Mouse (Mus musculus): Measurements from ENCODE around the gene Gas2l2.

Gene Gas2l2

GRCm38 (mm10) chr11:83443824-83444223, 14.6 kb upstream of the Gas2l2 start:
- DNase-seq (ENCODE audit: low read depth) = no peak

DNA sequence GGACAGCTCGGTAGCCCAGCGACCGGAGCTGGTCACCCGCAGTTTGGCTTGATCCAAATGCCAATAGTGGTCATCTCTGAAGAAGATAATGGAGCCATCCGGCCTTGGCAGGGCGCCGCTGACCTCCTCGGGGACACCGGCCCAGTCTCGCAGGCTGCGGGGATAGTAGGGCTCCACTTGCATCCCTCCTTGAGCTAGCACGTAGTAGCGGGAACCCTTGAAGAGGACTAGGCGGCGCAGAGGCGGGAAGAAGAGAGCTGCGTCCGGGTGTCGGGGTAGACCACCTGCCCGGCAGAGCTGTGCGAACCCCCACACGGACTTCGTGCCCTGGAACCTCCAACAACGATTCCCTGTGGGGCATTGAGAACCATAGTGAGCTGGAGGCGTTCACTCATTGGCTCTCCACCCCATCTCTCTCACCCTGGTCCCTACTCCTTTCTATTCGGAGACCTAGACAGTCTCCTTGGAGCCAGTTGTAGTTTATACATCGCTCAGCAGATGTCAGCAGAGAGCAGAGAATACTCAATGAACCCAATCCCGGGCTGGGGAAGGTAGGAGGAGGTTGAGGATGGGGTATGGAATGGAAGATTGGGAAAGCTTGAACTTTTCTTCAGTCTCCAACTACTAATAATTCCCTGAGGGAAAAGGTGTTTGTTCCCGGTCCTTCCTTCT, 13.5 kb upstream of the Gas2l2 start:
- DNase-seq (ENCODE audit: low read depth) = peak; percentile 77

DNA sequence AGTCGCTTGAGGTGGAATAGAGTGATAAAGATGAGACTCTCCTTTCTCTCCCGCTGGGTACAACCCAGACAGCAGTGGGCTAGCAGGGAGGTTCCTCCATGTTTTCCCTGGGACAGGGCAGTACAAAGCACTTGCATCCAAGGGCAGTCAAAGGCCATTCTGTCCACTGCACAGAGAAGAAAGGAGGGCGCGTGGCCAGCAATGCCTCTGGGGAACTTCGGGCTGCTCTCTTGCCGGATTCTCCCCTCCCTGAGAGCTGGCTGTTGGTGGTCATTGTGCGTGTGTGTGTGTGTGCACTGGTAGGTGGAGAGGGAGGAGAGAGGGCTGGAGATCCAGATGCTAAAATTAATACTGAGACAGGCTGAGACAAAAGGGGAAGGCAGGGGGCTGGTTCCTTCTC, 12.0 kb upstream of the Gas2l2 start:
- DNase-seq (ENCODE audit: low read depth) = no peak

DNA sequence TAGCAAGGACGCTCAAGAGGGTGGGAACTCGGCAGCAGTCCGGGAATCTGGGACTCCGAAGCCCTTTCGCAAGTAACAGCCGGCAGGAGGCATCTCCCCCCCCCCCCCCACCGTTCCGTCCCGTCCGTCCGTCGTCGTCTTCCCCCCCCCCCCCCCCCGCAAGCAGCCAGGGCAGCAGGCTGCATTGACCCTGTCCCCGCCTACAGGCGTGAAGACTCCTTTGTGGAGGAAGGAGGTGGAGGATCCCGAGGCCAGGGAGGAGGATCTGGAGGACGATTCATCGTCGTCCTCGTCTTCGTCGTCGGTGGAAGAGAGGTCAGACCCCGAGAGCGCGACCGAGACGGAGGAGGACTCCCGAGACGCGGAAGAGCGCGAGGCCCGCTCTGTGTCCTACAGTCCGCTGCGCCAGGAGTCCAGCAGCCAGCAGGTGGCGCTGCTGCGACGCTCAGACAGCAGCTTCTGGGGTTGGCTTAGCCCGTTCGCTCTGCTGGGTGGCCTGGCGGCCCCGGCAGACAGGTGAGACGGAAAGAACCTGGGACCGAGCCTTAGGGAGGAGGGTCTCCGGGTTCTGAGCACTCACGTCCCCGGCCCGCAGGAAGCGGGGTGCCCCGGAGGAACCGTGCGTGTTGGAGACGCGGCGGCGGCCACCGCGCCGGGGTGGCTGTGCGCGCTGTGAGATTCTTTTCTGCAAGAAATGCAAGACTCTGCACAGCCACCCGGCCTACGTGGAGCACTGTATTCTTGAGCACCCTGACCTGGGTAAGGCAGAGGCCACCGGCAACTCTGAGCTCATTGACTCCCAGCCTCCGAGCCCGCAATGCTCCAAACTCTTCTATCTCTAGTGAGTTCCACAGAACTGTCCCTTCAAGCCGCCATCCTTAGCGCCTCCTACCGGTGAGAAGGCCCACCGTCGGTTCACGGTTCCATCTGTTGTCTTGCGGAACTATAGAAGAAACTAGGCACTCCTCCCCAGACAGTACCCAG, 11.1 kb upstream of the Gas2l2 start:
- peak; percentile 95 for DNase-seq (ENCODE audit: low read depth)

GRCm38 (mm10) chr11:83439426-83440060, 10.3 kb upstream of the Gas2l2 start:
- DNase-seq (ENCODE audit: low read depth) = no peak

DNA sequence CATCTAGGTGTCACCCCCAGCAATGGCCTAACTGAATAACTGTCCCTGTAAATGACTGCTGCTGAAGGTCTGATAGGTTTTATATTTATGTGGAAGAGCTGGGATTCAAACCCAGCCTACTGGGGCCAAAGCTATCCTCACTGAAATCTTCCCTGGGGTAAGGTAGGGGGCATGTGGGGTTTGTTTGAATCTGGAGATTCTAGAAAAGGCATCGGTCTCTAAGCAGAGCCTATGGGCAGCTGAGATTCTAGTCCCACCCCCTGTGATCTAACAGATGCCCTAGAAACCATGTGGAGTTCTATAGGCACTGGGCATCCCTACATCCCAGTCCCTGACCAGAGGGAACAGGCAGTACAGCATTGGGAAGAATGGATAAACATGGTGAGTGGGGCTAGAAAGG, 8.1 kb upstream of the Gas2l2 start, which contains the start of gene 1700020L24Rik:
Gene 1700020L24Rik (plus strand): TSS at position 301 of the 400 bp plus-strand sequence.
- DNase-seq (ENCODE audit: low read depth) = no peak

GRCm38 (mm10) chr11:83432533-83432932, 3.3 kb upstream of the Gas2l2 start:
- DNase-seq (ENCODE audit: low read depth) = no peak

DNA sequence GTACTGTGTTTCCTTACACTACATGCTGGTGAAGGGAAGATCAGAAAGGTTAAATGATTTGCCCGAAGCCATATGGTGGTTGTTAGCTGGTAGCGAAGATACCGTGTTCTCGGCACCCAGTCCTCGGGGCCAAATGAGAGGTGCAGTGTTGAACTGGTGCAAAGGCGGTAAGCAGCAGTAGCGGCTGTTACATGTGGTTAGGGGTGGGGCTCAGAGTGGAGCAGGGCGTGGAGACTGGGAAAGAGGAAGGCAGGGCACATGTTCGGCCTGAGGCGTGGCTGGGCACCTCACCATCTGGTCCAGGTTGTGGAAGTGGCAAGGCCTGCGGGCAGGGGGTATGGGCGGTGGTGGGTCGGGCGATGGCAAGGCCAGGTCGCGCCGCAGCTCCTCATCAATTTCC, 2.3 kb downstream of the Gas2l2 start:
- no peak for DNase-seq (ENCODE audit: low read depth)

DNA sequence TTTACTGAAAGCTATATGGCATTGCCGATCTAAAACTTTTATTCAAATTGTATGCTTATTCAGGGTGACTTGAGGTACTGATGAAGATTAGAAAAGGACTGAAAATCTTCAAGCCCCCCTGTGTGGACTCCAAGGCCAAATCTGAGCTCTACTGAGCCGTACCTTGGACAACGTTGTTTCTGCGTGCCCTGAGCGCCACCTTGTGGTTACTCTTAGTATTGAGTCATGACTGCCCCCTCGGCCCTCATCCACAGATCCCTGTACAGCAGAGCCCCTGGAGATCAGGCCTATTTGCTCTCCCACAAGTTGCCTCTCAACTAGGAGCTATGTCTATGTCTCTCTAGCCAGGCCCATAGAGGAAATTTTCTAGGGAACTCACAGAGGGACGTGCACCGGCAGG, 4.6 kb downstream of the Gas2l2 start:
- peak; percentile 62 for DNase-seq (ENCODE audit: low read depth)

- DNase-seq (ENCODE audit: low read depth) = peak; percentile 78
Measured at GRCm38 (mm10) chr11:83421305-83421704, 8.0 kb downstream of the Gas2l2 start.

DNA sequence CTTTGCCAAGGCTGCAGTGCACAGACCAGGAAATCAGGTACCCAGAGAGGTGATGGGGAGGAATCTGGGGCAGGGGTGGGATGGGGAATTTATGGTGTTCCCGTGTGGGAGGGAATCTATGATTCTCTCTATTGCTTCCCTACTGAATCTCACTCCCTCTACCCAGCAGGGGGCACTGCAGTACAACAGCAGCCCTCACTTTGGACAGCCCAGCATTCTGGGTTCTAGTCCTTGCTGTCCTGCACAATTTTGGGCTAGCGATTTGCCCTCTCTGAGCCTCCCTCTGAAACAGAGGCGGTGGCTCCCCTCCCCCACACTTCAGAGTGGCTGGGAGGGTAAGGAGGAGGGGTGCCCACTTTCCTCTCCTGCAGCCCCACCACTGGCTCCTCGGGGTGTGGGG, 8.9 kb downstream of the Gas2l2 start:
- no peak for DNase-seq (ENCODE audit: low read depth)

DNA sequence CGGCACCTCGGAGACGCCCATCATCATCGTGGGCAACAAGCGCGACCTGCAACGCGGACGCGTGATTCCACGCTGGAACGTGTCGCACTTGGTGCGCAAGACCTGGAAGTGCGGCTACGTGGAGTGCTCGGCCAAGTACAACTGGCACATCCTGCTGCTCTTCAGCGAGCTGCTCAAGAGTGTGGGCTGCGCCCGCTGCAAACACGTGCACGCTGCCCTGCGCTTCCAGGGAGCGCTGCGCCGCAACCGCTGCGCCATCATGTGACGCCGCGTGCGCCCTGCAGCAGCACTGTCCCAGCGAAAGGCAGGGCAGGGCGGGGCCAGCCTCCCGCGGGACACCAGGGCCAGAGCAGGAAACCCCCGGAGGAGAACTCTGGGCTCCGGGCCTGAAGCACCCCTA, 10.7 kb downstream of the Gas2l2 start:
- DNase-seq (ENCODE audit: low read depth) = no peak

DNA sequence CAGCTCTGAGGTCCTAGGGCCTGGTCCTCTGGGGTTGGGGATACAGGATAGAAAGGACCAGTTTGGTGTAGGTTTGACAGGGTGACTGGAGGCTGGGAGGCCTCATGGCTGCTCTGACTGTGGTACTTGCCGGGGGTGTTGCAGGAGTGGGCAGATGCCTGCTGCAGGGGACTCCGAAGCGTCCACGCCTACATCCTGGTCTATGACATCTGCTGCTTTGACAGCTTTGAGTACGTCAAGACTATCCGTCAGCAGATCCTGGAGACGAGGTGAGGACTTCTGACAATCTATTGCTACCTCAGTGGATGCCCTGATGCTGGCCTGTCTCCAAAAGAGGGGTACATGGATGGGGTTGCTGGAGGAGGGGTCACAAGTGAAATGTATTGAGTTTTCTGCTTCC, 11.5 kb downstream of the Gas2l2 start:
- no peak for DNase-seq (ENCODE audit: low read depth)

DNA sequence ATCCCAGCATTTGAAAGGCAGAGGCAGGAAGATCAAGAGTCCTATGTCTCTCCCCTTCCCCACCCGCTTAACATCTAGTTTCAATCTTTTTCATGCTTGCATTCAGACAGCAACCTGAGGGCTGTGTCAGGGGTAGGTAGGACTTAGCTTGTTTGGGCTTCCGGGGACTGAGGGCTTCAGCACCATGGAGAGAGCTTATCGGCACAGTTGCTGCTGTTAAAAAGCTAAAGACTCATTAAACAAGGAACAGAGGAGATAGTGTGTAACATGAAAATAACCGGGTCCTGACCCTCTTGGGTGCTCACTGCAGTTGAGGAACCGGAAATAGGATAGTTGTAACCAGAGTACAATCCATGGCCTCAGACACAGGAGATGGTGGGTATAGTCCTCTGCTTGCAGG, 12.2 kb downstream of the Gas2l2 start:
- DNase-seq (ENCODE audit: low read depth) = peak; percentile 78

GRCm38 (mm10) chr11:83410510-83410909, 18.7 kb downstream of the Gas2l2 start:
- no peak for DNase-seq (ENCODE audit: low read depth)

DNA sequence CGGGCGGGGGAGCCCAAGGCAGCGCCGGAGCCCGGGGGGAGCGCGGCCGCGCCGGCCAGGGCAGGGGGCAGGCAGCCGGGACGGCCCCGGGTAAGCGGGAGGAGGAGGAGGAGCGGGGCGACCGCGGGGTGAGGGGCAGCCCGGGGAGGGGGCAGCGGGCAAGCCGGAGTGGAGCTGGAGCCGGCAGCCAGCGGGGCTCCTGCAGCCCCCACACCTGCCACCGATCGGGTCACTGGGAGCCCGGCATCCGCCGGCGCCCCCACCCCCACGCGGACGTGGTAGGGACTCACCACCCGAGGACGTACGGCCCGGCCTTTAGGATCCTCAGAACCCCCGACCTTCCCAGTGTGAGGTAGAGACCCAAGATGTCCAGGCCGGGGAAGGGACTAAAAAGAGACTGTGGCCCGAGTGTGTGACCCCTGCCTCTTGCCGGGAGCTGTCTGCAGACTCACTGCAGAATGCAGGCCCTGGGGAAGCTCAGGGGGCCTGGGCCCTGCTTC, 19.4 kb downstream of the Gas2l2 start:
- no peak for DNase-seq (ENCODE audit: low read depth)

- DNase-seq (ENCODE audit: low read depth) = no peak
Measured at GRCm38 (mm10) chr11:83409087-83409754, 20.0 kb downstream of the Gas2l2 start, which contains the start of gene Rasl10b. Gene Rasl10b (plus strand): TSS chr11:83409137.

GRCm38 (mm10) chr11:83408242-83408641, 21.0 kb downstream of the Gas2l2 start:
- DNase-seq (ENCODE audit: low read depth) = no peak

- DNase-seq (ENCODE audit: low read depth) = no peak
Measured at GRCm38 (mm10) chr11:83406391-83406790, 22.9 kb downstream of the Gas2l2 start.

- no peak for DNase-seq (ENCODE audit: low read depth)
Measured at GRCm38 (mm10) chr11:83403787-83404186, 25.5 kb downstream of the Gas2l2 start.

GRCm38 (mm10) chr11:83398724-83399123, 30.5 kb downstream of the Gas2l2 start:
- no peak for DNase-seq (ENCODE audit: low read depth)

DNA sequence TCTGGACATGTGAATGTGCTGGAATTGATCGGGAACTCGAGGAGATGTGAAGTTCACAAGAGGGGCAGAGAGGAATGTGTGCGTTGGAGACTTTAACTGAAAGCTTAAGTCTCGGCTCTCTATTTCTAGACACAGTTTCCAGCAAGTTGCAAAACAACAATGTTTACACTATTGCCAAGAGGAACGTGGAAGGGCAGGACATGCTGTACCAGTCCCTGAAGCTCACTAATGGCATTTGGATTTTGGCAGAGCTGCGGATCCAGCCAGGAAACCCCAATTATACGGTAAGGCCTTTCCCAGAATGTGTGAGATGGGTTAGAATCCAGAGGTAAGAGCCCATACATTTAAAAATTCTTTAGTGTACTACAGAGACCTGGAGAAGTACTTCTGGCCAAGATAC, 31.6 kb downstream of the Gas2l2 start:
- no peak for DNase-seq (ENCODE audit: low read depth)

All from c-Kit-positive CD71-negative TER-119-negative erythroid progenitor cells, embryonic 14.5 days (primary cell).